Mouse (Mus musculus) kidney, embryonic 16.5 days (tissue): ENCODE results near the gene D17Wsu92e. TPM values are rescaled to one million over a fixed set of nuclear protein-coding genes. Genes with fewer than 3 reads are reported as not detected.

ENCODE experiments used
- ATAC-seq: fragments of 200-750 bp; cut with Nextera tagmentation; 2 replicates; pipeline ENCODE4 v1.8.0; 2017; ENCODE audit warnings: moderate TSS enrichment; ENCODE audit not compliant: low FRiP score, low TSS enrichment
- H3K27ac ChIP-seq: fragments of 300-500 bp; sonication (generic); 2 replicates; pipeline ENCODE4 v1.5.1; 2014; ENCODE audit warnings: low read length
- H3K27me3 ChIP-seq: fragments of 300-500 bp; sonication (generic); 2 replicates; pipeline ENCODE4 v1.6.1; 2014; ENCODE audit warnings: low read length, control low read depth, mixed read lengths; ENCODE audit not compliant: insufficient read depth
- H3K36me3 ChIP-seq: fragments of 300-500 bp; sonication (generic); 2 replicates; pipeline ENCODE4 v1.6.1; 2014; ENCODE audit warnings: low read length, control low read depth, mixed read lengths; ENCODE audit not compliant: insufficient read depth
- H3K4me1 ChIP-seq: fragments of 300-500 bp; sonication (generic); 2 replicates; pipeline ENCODE4 v1.6.1; 2014; ENCODE audit warnings: low read length, control low read depth, mixed read lengths; ENCODE audit not compliant: insufficient read depth
- H3K4me2 ChIP-seq: fragments of 300-500 bp; sonication (generic); replicated peaks from 2 replicates; pipeline ENCODE4 v1.6.1; 2014; ENCODE audit warnings: low read depth, low read length
- H3K4me3 ChIP-seq: fragments of 300-500 bp; sonication (generic); 2 replicates; pipeline ENCODE4 v1.5.1; 2014; ENCODE audit warnings: mild to moderate bottlenecking, low read length
- H3K9ac ChIP-seq: fragments of 300-500 bp; sonication (generic); replicated peaks from 2 replicates; pipeline ENCODE4 v1.6.1; 2014; ENCODE audit warnings: low read length
- H3K9me3 ChIP-seq: fragments of 300-500 bp; sonication (generic); 2 replicates; pipeline ENCODE4 v1.6.1; 2016; ENCODE audit warnings: low read length, control low read depth
- WGBS: fragments of 180-500 bp; shearing (Covaris S2); extraction: QIAGEN DNeasy Blood & Tissue Kit; methylation state at CpG from one replicate; pipeline ENCODE4 v1.1.7; 2014; 5-methylcytosine and 5-hydroxymethylcytosine counted together
- polyA plus RNA-seq: library from polyadenylated mRNA; unstranded; fragments of >200 nt; fragmentation: Nextera tagmentation; extraction: Ambion mirVana; gene quantifications from 2 replicates; pipeline ENCODE4 v1.2.1, GENCODE M21; 2015

D17Wsu92e gene
- polyA plus RNA-seq, 1 experiment from 2014 or later = 19.4 TPM

DNA sequence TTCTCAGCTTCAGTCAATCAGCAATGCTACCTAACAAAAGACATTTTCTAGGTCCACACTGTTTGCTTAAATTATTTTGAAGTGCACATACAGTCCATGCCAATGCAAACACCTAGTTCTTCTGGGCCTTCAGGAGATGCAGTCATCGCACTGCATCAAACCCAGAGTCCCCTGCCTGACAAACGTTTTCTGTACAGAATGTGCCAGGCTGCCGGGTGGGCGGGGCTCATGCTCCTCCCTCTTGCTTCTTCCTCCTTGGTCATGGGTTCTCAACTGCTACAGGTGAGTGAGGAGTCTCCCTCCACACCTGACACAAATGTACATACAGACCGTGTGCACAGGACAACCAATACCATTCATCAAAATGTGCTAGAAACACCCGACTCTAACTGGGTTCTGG lies 60.3 kb downstream of the D17Wsu92e start:
- H3K27me3 ChIP-seq = no peaks in the 10 kb centered on the region
- no peak overlapping the region for H3K4me3 ChIP-seq
- peaks cover 8% of the 10 kb centered on the region for H3K9me3 ChIP-seq
- no peak overlapping the region for H3K4me2 ChIP-seq
- no peak overlapping the region for H3K27ac ChIP-seq
- H3K36me3 ChIP-seq = peaks cover 13% of the 10 kb centered on the region
- no peak for ATAC-seq
- H3K4me1 ChIP-seq = no peaks in the 10 kb centered on the region; the same call in 1 of the 2 replicates
- H3K9ac ChIP-seq = no peak overlapping the region
- 68% methylated on average over 6 of the region's 6 CpGs for WGBS

- Histone ChIP-seq H3K9ac (no peak overlapping the region), H3K36me3 (0 out of 2 replicates have a peak, but pooled peaks cover 3% of the 10 kb centered on the region), H3K4me1 (peaks cover 1% of the 10 kb centered on the region; the same call in 1 of the 2 replicates), H3K4me2 (no peak overlapping the region), H3K27me3 (no peaks in the 10 kb centered on the region), H3K9me3 (no peaks in the 10 kb centered on the region), H3K27ac (no peak overlapping the region), H3K4me3 (no peak overlapping the region)
- 90% methylated on average over 8 of the region's 8 CpGs for WGBS
- ATAC-seq = no peak
These were observed 68.9 kb downstream of the D17Wsu92e start for GRCm38 (mm10) chr17:27751314-27752202.

GRCm38 (mm10) chr17:27750451-27750942 lies 70.0 kb downstream of the D17Wsu92e start:
- Histone ChIP-seq H3K9me3 (no peaks in the 10 kb centered on the region), H3K4me3 (no peak overlapping the region), H3K36me3 (0 out of 2 replicates have a peak, but pooled peaks cover 3% of the 10 kb centered on the region), H3K4me1 (peaks cover 3% of the 10 kb centered on the region; the same call in 1 of the 2 replicates), H3K4me2 (no peak overlapping the region), H3K27me3 (no peaks in the 10 kb centered on the region), H3K9ac (no peak overlapping the region), H3K27ac (no peak overlapping the region)
- ATAC-seq = no peak
- 78% methylated on average over 6 of the region's 6 CpGs for WGBS

DNA sequence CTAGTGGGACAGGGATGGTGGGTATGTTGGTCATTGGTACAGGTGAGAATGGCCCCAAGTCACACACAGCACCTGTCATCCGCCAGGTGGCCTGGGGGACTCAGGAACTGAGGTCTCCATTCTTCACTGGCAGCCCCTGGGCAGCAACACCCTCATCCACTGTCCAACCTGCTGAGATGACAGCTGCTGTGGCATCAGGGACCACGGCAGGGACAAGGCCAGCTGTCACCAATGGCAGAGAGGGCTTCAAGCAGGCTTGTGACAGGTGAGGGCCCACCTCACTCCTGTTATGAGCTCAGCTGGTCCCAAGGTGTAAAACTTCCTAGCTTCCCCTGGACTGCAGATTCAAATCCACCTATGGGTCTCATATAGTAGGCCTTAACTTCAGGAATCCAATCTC lies 72.3 kb downstream of the D17Wsu92e start:
- Histone ChIP-seq H3K27me3 (no peaks in the 10 kb centered on the region), H3K36me3 (0 out of 2 replicates have a peak, but pooled peaks cover 3% of the 10 kb centered on the region), H3K4me2 (no peak overlapping the region), H3K4me1 (peaks cover 3% of the 10 kb centered on the region; the same call in 1 of the 2 replicates), H3K27ac (no peak overlapping the region), H3K9me3 (no peaks in the 10 kb centered on the region), H3K9ac (no peak overlapping the region), H3K4me3 (no peak overlapping the region)
- ATAC-seq = no peak
- WGBS = 82% methylated on average over 2 of the region's 2 CpGs

DNA sequence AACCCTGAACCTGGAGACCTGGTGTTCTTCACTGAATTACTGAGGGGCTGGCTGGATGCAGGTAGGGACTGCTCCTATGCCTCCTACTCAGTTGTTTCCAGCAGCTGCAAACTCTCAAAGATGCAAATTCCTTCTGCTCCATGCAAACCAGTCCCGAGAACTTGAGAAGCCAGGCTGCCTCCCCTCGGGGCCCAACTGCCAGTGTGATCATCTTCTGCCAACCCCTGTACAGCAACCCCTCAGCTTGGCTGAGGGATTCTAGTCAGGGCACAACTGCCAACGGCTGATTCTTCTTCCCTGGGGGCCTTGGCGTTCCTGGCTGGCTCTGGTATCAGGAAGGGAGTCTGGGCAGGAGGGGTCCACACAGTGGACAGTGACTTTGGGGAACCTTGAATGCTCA lies 74.0 kb downstream of the D17Wsu92e start:
- no peak overlapping the region for H3K9ac ChIP-seq
- no peaks in the 10 kb centered on the region for H3K9me3 ChIP-seq
- ATAC-seq = peak; percentile 14; the same call in 1 of the 2 replicates
- no peak overlapping the region for H3K4me2 ChIP-seq
- H3K4me3 ChIP-seq = no peak overlapping the region
- no peaks in the 10 kb centered on the region for H3K27me3 ChIP-seq
- no peaks in the 10 kb centered on the region for H3K36me3 ChIP-seq
- H3K27ac ChIP-seq = 0 out of 2 replicates have a peak overlapping the region, but pooled peaks have one; percentile 5
- peaks cover 3% of the 10 kb centered on the region; the same call in 1 of the 2 replicates for H3K4me1 ChIP-seq
- WGBS = 37% methylated on average over 4 of the region's 4 CpGs

DNA sequence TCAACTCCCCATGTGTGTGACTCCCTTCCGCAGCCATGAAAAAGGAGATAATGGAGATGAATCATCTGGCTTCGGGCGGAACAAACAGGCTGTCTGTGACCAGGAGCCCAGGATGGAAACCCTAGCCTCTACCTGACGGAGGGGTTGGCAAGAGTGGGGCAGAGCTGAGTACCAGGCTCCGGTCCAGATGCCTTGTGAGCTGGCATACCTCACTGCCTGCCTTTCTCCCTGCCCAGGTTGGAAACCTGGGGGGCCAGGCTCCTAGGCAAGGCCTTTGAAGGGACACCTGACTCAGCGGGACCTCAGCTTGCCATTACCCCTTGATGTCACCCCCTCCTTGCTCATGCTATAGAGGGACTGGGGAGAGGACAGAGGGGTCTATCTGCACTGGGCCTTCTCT lies 79.5 kb downstream of the D17Wsu92e start:
- Histone ChIP-seq H3K27me3 (no peaks in the 10 kb centered on the region), H3K27ac (no peak overlapping the region), H3K9me3 (no peaks in the 10 kb centered on the region), H3K4me1 (0 out of 2 replicates have a peak, but pooled peaks cover 3% of the 10 kb centered on the region), H3K9ac (no peak overlapping the region), H3K36me3 (no peaks in the 10 kb centered on the region), H3K4me2 (no peak overlapping the region), H3K4me3 (no peak overlapping the region)
- WGBS = 87% methylated on average over 6 of the region's 6 CpGs
- ATAC-seq = no peak

- Histone ChIP-seq H3K4me2 (no peak overlapping the region), H3K27ac (no peak overlapping the region)
These were observed 85.9 kb downstream of the D17Wsu92e start for GRCm38 (mm10) chr17:27734344-27735073.

GRCm38 (mm10) chr17:27732694-27733093 lies 87.8 kb downstream of the D17Wsu92e start:
- no peaks in the 10 kb centered on the region for H3K4me1 ChIP-seq
- H3K9ac ChIP-seq = no peak overlapping the region

More at GRCm38 (mm10) chr17:27734344-27735073, 85.9 kb downstream of the D17Wsu92e start:
- H3K9me3 ChIP-seq = 0 out of 2 replicates have a peak, but pooled peaks cover 3% of the 10 kb centered on the region
- no peak for ATAC-seq
- 28% methylated on average over 13 of the region's 13 CpGs for WGBS
- no peaks in the 10 kb centered on the region for H3K36me3 ChIP-seq
- H3K4me1 ChIP-seq = 0 out of 2 replicates have a peak, but pooled peaks cover 3% of the 10 kb centered on the region
- H3K4me3 ChIP-seq = no peak overlapping the region
- no peaks in the 10 kb centered on the region for H3K27me3 ChIP-seq
- H3K9ac ChIP-seq = no peak overlapping the region

GRCm38 (mm10) chr17:27732152-27732551 lies 88.3 kb downstream of the D17Wsu92e start:
- 74% methylated on average over 5 of the region's 5 CpGs for WGBS
- Histone ChIP-seq H3K27ac (no peak overlapping the region), H3K9me3 (0 out of 2 replicates have a peak, but pooled peaks cover 3% of the 10 kb centered on the region)

More at GRCm38 (mm10) chr17:27732694-27733093, 87.8 kb downstream of the D17Wsu92e start:
- H3K27ac ChIP-seq = no peak overlapping the region
- no peak overlapping the region for H3K4me2 ChIP-seq
- H3K9me3 ChIP-seq = 0 out of 2 replicates have a peak, but pooled peaks cover 3% of the 10 kb centered on the region
- H3K27me3 ChIP-seq = no peaks in the 10 kb centered on the region
- H3K36me3 ChIP-seq = no peaks in the 10 kb centered on the region
- no peak overlapping the region for H3K4me3 ChIP-seq
- 83% methylated on average over 3 of the region's 3 CpGs for WGBS
- ATAC-seq = no peak

More at GRCm38 (mm10) chr17:27732152-27732551, 88.3 kb downstream of the D17Wsu92e start:
- Histone ChIP-seq H3K4me3 (no peak overlapping the region), H3K4me2 (no peak overlapping the region), H3K27me3 (no peaks in the 10 kb centered on the region), H3K9ac (no peak overlapping the region), H3K4me1 (no peaks in the 10 kb centered on the region), H3K36me3 (no peaks in the 10 kb centered on the region)
- no peak for ATAC-seq
